Mouse (Mus musculus) hindbrain, embryonic 10.5 days (tissue): ENCODE measurements around the gene Ripk3. TPM values are rescaled to one million over a fixed set of nuclear protein-coding genes. Genes with fewer than 3 reads are reported as not detected.

Experiments used
- DNase-seq: peaks from one replicate; pipeline ENCODE4 v3.0.0-alpha.2; 2017; ENCODE audit warnings: low spot score
- H3K27ac ChIP-seq: fragments of 300-500 bp; sonication (generic); 2 replicates; pipeline ENCODE4 v1.5.1; 2016; ENCODE audit warnings: mild to moderate bottlenecking, moderate library complexity
- H3K27me3 ChIP-seq: fragments of 300-500 bp; sonication (generic); 2 replicates; pipeline ENCODE4 v1.6.1; 2016; ENCODE audit warnings: mild to moderate bottlenecking; ENCODE audit not compliant: poor library complexity, insufficient read depth, severe bottlenecking
- H3K36me3 ChIP-seq: fragments of 300-500 bp; sonication (generic); 2 replicates; pipeline ENCODE4 v1.6.1; 2016; ENCODE audit warnings: mild to moderate bottlenecking, moderate library complexity
- H3K4me1 ChIP-seq: fragments of 300-500 bp; sonication (generic); replicated peaks from 2 replicates; pipeline ENCODE4 v1.6.1; 2016; ENCODE audit warnings: mild to moderate bottlenecking
- H3K4me3 ChIP-seq: fragments of 300-500 bp; sonication (generic); 2 replicates; pipeline ENCODE4 v1.5.1; 2016; ENCODE audit warnings: mild to moderate bottlenecking, moderate library complexity
- H3K9me3 ChIP-seq: fragments of 300-500 bp; sonication (generic); 2 replicates; pipeline ENCODE4 v1.6.1; 2016; ENCODE audit warnings: mild to moderate bottlenecking, moderate library complexity
- WGBS: fragments of 180-500 bp; shearing (Covaris S2); methylation state at CpG from one replicate; pipeline ENCODE4 v1.1.7; 2016; 5-methylcytosine and 5-hydroxymethylcytosine counted together
- polyA plus RNA-seq: library from polyadenylated mRNA; unstranded; fragments of >200 nt; fragmentation: Nextera tagmentation; extraction: Ambion mirVana; gene quantifications from 2 replicates; pipeline ENCODE4 v1.2.1, GENCODE M21; 2016

Gene Ripk3
- polyA plus RNA-seq, 1 experiment from 2014 or later: 11.9 TPM

DNA sequence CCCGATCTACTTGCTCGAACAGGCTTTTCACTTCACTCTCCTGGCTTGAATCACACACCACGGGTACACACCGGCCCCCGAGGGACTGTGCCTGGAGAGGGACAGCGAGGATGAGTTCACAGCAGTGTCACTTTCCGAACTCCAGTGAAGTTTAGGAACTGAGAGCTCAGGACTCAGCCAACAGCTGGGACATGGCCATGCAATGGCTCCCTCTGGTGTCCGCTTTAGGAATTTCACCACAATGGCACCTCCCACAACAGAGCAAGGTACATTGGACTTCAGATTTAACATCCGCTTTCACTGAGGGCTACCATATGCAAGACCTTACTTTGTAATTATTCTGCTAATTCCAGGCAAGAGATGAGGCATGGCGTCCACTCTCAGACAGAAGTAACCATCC, 45.0 kb downstream of the Ripk3 start:
- Histone ChIP-seq H3K4me1 (peaks cover 34% of the 10 kb centered on the region), H3K27me3 (no peaks in the 10 kb centered on the region), H3K27ac (no peak overlapping the region), H3K36me3 (peaks cover 45% of the 10 kb centered on the region), H3K4me3 (no peak overlapping the region), H3K9me3 (no peaks in the 10 kb centered on the region)
- 25% methylated on average over 10 of the region's 10 CpGs for WGBS
- DNase-seq: peak; percentile 85

DNA sequence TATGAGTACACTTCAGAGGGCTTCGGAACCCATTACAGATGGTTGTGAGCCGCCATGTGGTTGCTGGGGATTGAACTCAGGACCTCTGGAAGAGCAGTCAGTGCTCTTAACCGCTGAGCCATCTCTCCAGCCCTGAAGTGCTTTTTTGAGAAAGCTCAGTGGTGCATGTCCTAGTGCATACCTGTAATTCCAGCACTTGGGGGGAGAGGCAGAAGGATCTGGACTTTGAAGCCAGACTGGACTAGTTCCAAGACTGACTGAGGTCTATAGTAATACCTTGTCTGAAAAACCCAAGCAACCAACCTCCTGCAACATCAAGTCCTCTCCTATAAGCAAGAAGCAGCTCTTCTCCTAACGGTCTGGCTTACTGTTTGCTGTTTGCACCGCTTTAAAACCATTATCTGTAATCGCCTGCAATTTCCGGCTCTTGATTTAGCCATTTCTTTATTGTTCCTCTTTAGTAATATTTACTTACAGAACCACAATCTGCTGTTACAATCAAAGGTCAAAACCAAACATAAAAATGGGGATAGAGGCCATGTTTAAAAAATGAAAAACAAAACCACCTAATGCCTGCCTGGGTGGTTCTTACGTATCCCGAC, 51.5 kb downstream of the Ripk3 start:
- Histone ChIP-seq H3K4me1 (no peaks in the 10 kb centered on the region), H3K4me3 (no peak overlapping the region), H3K36me3 (peaks cover 35% of the 10 kb centered on the region), H3K27me3 (0 out of 2 replicates have a peak, but pooled peaks cover 7% of the 10 kb centered on the region), H3K9me3 (no peaks in the 10 kb centered on the region), H3K27ac (no peak overlapping the region)
- 86% methylated on average over 9 of the region's 9 CpGs for WGBS
- DNase-seq: no peak

DNA sequence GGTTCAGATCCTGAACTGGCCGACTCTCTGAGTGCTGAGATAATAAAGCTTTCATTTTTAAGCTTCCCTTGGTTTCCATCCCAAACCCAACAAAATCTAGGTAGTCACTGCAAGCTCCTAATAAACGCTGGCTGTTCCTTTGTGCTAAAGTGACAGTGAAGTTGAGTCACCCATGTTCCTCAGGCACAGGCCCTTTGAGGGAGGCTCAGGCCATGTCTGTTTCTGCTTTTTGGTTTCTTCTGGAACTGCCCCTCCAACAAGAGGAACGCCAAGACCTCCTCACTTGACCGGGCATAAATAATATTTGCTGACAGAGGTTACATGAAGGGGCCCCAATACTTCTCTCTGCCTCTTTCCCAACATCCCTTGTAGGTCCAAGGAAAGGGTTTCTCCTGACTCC, 52.9 kb downstream of the Ripk3 start:
- Histone ChIP-seq H3K36me3 (peaks cover 27% of the 10 kb centered on the region), H3K4me1 (no peaks in the 10 kb centered on the region), H3K27ac (no peak overlapping the region), H3K9me3 (no peaks in the 10 kb centered on the region), H3K4me3 (no peak overlapping the region), H3K27me3 (0 out of 2 replicates have a peak, but pooled peaks cover 7% of the 10 kb centered on the region)
- 83% methylated on average over 4 of the region's 4 CpGs for WGBS
- no peak for DNase-seq

DNA sequence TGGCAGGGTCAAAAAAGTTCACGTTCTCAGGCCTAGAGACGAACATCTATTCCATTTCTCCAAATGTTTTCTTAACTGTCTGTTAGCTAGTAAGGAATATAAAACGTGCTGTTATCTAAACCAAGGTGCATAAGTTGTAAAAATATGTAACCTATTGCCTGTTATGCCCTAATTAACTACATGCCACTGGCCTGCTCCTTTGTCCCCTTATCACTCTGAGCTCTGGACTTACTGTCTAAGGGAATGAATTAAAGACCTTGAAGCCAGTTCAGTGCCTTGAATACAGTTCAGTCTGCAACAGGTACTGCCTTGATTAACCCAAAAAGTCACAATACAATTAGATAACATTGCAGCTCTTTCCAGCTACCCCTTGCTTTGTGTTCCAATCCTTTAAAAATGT, 53.3 kb downstream of the Ripk3 start:
- H3K27ac ChIP-seq: no peak overlapping the region
- H3K4me1 ChIP-seq: no peaks in the 10 kb centered on the region
- H3K27me3 ChIP-seq: 0 out of 2 replicates have a peak, but pooled peaks cover 7% of the 10 kb centered on the region
- no peak overlapping the region for H3K4me3 ChIP-seq
- WGBS: 75% methylated on average over 3 of the region's 3 CpGs
- H3K36me3 ChIP-seq: peaks cover 23% of the 10 kb centered on the region
- H3K9me3 ChIP-seq: no peaks in the 10 kb centered on the region
- DNase-seq: no peak

Other genes with a start within 250 kb of the Ripk3 start
- gene Pck2, start 248.6 kb downstream of the Ripk3 start, polyA plus RNA-seq: 15.4 and 18.5 TPM in 2 replicates
- 69.5 and 94.1 TPM in 2 replicates for gene Dcaf11, start 228.9 kb downstream of the Ripk3 start, polyA plus RNA-seq
- gene A730061H03Rik, start 228.5 kb downstream of the Ripk3 start, polyA plus RNA-seq: 0.82 TPM in 1 of 2 replicates, not detected in the other
- 0.26 and 0.34 TPM in 2 replicates for gene Fitm1, start 213.2 kb downstream of the Ripk3 start, polyA plus RNA-seq
- gene Psme1, start 210.7 kb downstream of the Ripk3 start, polyA plus RNA-seq: 97.6 and 114 TPM in 2 replicates
- gene Emc9, start 203.6 kb downstream of the Ripk3 start, polyA plus RNA-seq: 6.8 and 10.0 TPM in 2 replicates
- 171 and 203 TPM in 2 replicates for gene Psme2, start 197.8 kb downstream of the Ripk3 start, polyA plus RNA-seq
- 21.2 and 23.2 TPM in 2 replicates for gene Rnf31, start 197.2 kb downstream of the Ripk3 start, polyA plus RNA-seq
- gene Irf9, start 185.3 kb downstream of the Ripk3 start, polyA plus RNA-seq: 7.2 and 7.8 TPM in 2 replicates
- 10.4 and 12.3 TPM in 2 replicates for gene Rec8, start 170.8 kb downstream of the Ripk3 start, polyA plus RNA-seq
- 101 and 107 TPM in 2 replicates for gene Ipo4, start 152.9 kb downstream of the Ripk3 start, polyA plus RNA-seq
- 0.76 and 1.5 TPM in 2 replicates for gene Gm49378, start 151.0 kb downstream of the Ripk3 start, polyA plus RNA-seq
- gene Tm9sf1, start 145.1 kb downstream of the Ripk3 start, polyA plus RNA-seq: 76.0 and 78.1 TPM in 2 replicates
- 0.40 and 0.97 TPM in 2 replicates for gene Tssk4, start 138.7 kb downstream of the Ripk3 start, polyA plus RNA-seq
- 65.6 and 67.6 TPM in 2 replicates for gene Mdp1, start 128.4 kb downstream of the Ripk3 start, polyA plus RNA-seq
- gene Gmpr2, start 116.9 kb downstream of the Ripk3 start, polyA plus RNA-seq: 60.0 and 65.9 TPM in 2 replicates
- 646 and 662 TPM in 2 replicates for gene Nedd8, start 116.7 kb downstream of the Ripk3 start, polyA plus RNA-seq
- 63.4 and 68.9 TPM in 2 replicates for gene Tinf2, start 107.0 kb downstream of the Ripk3 start, polyA plus RNA-seq
- gene Tgm1, start 74.9 kb downstream of the Ripk3 start, polyA plus RNA-seq: 0.34 and 0.81 TPM in 2 replicates
- 34.7 and 36.3 TPM in 2 replicates for gene Rabggta, start 66.6 kb downstream of the Ripk3 start, polyA plus RNA-seq
- gene Dhrs1, start 43.2 kb downstream of the Ripk3 start, polyA plus RNA-seq: 68.5 and 73.8 TPM in 2 replicates
- 53.3 and 56.5 TPM in 2 replicates for gene Nop9, start 43.2 kb downstream of the Ripk3 start, polyA plus RNA-seq
- 0.17 TPM in 1 of 2 replicates, not detected in the other for gene Cideb, start 30.4 kb downstream of the Ripk3 start, polyA plus RNA-seq
- gene Ltb4r2, start 27.4 kb downstream of the Ripk3 start, polyA plus RNA-seq: 0.14 and 0.21 TPM in 2 replicates
- gene Ltb4r1, start 22.9 kb downstream of the Ripk3 start, polyA plus RNA-seq: 0.11 and 0.39 TPM in 2 replicates
- gene Adcy4, start 4.8 kb downstream of the Ripk3 start, polyA plus RNA-seq: 7.9 and 10.3 TPM in 2 replicates
- 34.0 and 34.6 TPM in 2 replicates for gene Nfatc4, start 34.3 kb upstream of the Ripk3 start, polyA plus RNA-seq
- 24.1 and 24.4 TPM in 2 replicates for gene Nynrin, start 65.1 kb upstream of the Ripk3 start, polyA plus RNA-seq
- gene Cbln3, start 95.5 kb upstream of the Ripk3 start, polyA plus RNA-seq: 0.12 and 0.33 TPM in 2 replicates
- gene Khnyn, start 96.1 kb upstream of the Ripk3 start, polyA plus RNA-seq: 21.4 and 24.2 TPM in 2 replicates
- 33.2 and 38.1 TPM in 2 replicates for gene Sdr39u1, start 111.4 kb upstream of the Ripk3 start, polyA plus RNA-seq
- gene Cma1, start 155.8 kb upstream of the Ripk3 start, polyA plus RNA-seq: not detected in 2 replicates
- gene Cma2, start 162.1 kb upstream of the Ripk3 start, polyA plus RNA-seq: not detected in 2 replicates
- gene Mcpt1, start 229.1 kb upstream of the Ripk3 start, polyA plus RNA-seq: not detected in 2 replicates
- gene Mcpt9, start 241.6 kb upstream of the Ripk3 start, polyA plus RNA-seq: not detected in 2 replicates